Comparison of ENCODE assay signal across 11 mouse cellular contexts in the genomic region with DNA sequence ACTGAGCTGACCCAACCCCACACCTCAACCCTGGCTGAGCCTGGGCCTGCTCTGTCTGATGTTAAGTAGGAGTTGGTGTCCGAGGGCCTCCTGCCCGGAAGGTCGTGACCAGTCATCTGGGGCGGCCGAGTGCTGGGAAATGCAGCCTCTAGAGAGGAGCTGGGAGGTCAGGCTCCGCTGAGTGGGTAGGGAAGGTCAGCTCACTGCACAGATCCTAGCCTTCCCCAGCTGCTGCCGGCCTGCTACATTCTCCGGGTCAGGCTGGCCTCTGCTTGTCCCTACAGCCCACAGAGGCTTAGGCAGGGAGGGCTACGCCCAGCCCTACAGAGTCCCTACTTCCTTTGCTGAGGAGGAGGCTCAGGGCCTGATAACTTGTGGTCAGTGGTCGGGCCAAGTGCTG. TPM values are rescaled to one million over a fixed set of nuclear protein-coding genes. Genes with fewer than 3 reads are reported as not detected.
DNase-seq lines count a peak whose midpoint lies in the region; ATAC-seq lines count a peak whose summit lies in the region.
"Had no signal": no experiment of that assay in that cellular context is flagged by ENCODE, and none has a peak within 500 bp of the region (broad histone marks: within the 10 kb centered on the region; RNA-seq: fewer than 3 reads in every experiment).

No protein-coding gene starts in this region.

- H3K4me2 ChIP-seq in lung, embryonic 16.5 days (ENCODE audit: low read depth, low read length), result no peak overlapping the region
- no peak overlapping the region for H3K4me2 ChIP-seq in kidney, embryonic 16.5 days (replicated peaks; ENCODE audit: low read depth, low read length)
- no peak overlapping the region for H3K4me2 ChIP-seq in stomach, embryonic 16.5 days (ENCODE audit: low read depth, low read length)

- WGBS in heart, embryonic 10.5 days, result 36% methylated on average over 10 of the region's 10 CpGs
- WGBS in lung, embryonic 16.5 days, result 46% methylated on average over 10 of the region's 10 CpGs
- WGBS in kidney, embryonic 16.5 days, result 30% methylated on average over 10 of the region's 10 CpGs
- WGBS in stomach, embryonic 16.5 days, result 51% methylated on average over 10 of the region's 10 CpGs

- H3K27ac ChIP-seq in heart, embryonic 10.5 days, result peak overlapping the region; percentile 90
- peak overlapping the region; percentile 95 for H3K27ac ChIP-seq in lung, embryonic 16.5 days (ENCODE audit: low read length)
- H3K27ac ChIP-seq in kidney, embryonic 16.5 days (ENCODE audit: low read length), result peak overlapping the region; percentile 71
- 0 out of 2 replicates have a peak overlapping the region, but pooled peaks have one; percentile 4 for H3K27ac ChIP-seq in stomach, embryonic 16.5 days (ENCODE audit: low read length)

- H3K4me3 ChIP-seq in heart, embryonic 10.5 days, result no peak overlapping the region
- H3K4me3 ChIP-seq in lung, embryonic 16.5 days (ENCODE audit: low read length), result no peak overlapping the region
- H3K4me3 ChIP-seq in kidney, embryonic 16.5 days (ENCODE audit: low read length), result no peak overlapping the region
- H3K4me3 ChIP-seq in stomach, embryonic 16.5 days (replicated peaks; ENCODE audit: low read length), result no peak overlapping the region

- H3K9me3 ChIP-seq in heart, embryonic 10.5 days, result no peaks in the 10 kb centered on the region
- no peaks in the 10 kb centered on the region for H3K9me3 ChIP-seq in lung, embryonic 16.5 days (ENCODE audit: control insufficient read depth, low read length)
- H3K9me3 ChIP-seq in kidney, embryonic 16.5 days (ENCODE audit: low read length), result no peaks in the 10 kb centered on the region
- no peaks in the 10 kb centered on the region for H3K9me3 ChIP-seq in stomach, embryonic 16.5 days (replicated peaks; ENCODE audit: control insufficient read depth, low read length)

- no peaks in the 10 kb centered on the region for H3K36me3 ChIP-seq in heart, embryonic 10.5 days
- H3K36me3 ChIP-seq in lung, embryonic 16.5 days (ENCODE audit: control insufficient read depth, insufficient read depth, low read length), result no peaks in the 10 kb centered on the region
- no peaks in the 10 kb centered on the region for H3K36me3 ChIP-seq in kidney, embryonic 16.5 days (ENCODE audit: insufficient read depth, low read length)
- H3K36me3 ChIP-seq in stomach, embryonic 16.5 days (ENCODE audit: control insufficient read depth, insufficient read depth, low read length), result no peaks in the 10 kb centered on the region

- peaks cover 61% of the 10 kb centered on the region for H3K4me1 ChIP-seq in heart, embryonic 10.5 days
- H3K4me1 ChIP-seq in lung, embryonic 16.5 days (replicated peaks; ENCODE audit: control insufficient read depth, insufficient read depth, low read length), result peaks cover 44% of the 10 kb centered on the region
- peaks cover 60% of the 10 kb centered on the region for H3K4me1 ChIP-seq in kidney, embryonic 16.5 days (ENCODE audit: insufficient read depth, low read length)
- H3K4me1 ChIP-seq in stomach, embryonic 16.5 days (ENCODE audit: control insufficient read depth, insufficient read depth, low read length), result peaks cover 48% of the 10 kb centered on the region

- ATAC-seq in lung, embryonic 16.5 days (ENCODE audit: low read depth), result no peak
- ATAC-seq in kidney, embryonic 16.5 days (ENCODE audit: low FRiP score, low TSS enrichment), result peak; percentile 47
- no peak for ATAC-seq in stomach, embryonic 16.5 days (ENCODE audit: insufficient read depth, low FRiP score)

- no peaks in the 10 kb centered on the region for H3K27me3 ChIP-seq in heart, embryonic 10.5 days (ENCODE audit: insufficient read depth, poor library complexity, severe bottlenecking)
- no peaks in the 10 kb centered on the region for H3K27me3 ChIP-seq in lung, embryonic 16.5 days (ENCODE audit: control insufficient read depth, insufficient read depth, low read depth, low read length)
- H3K27me3 ChIP-seq in kidney, embryonic 16.5 days (ENCODE audit: insufficient read depth, low read length), result no peaks in the 10 kb centered on the region
- H3K27me3 ChIP-seq in stomach, embryonic 16.5 days (ENCODE audit: control insufficient read depth, insufficient read depth, low read length), result no peaks in the 10 kb centered on the region

- H3K9ac ChIP-seq in lung, embryonic 16.5 days (ENCODE audit: low read length), result peak overlapping the region; percentile 45
- H3K9ac ChIP-seq in kidney, embryonic 16.5 days (replicated peaks; ENCODE audit: low read length), result peak overlapping the region; percentile 0; the same call in 1 of the 2 replicates
- peak overlapping the region; percentile 34; the same call in 1 of the 2 replicates for H3K9ac ChIP-seq in stomach, embryonic 16.5 days (ENCODE audit: low read length)

- DNase-seq in heart, embryonic 10.5 days (ENCODE audit: low spot score), result no peak
- DNase-seq in heart, adult 8-10 months (ENCODE audit: low spot score), result no peak
- no peak for DNase-seq in lung, postnatal 14 days
- DNase-seq in embryo, embryonic 9.5 days (ENCODE audit: extremely low spot score), result no peak
- DNase-seq in adrenal gland, postnatal 14 days, result no peak
- DNase-seq: adrenal gland, adult 2 months; lung, adult 2 months; spleen, adult 18-20 months had no signal

RNA-seq across cellular contexts. Expression of a gene that starts 22.3 kb away (rescaled TPM):
- polyA plus RNA-seq in heart, embryonic 10.5 days (2016; fragmentation: Nextera tagmentation; extraction: Ambion mirVana), result 311 and 315 TPM in 2 replicates
- total RNA-seq in heart, adult 8-10 months (2022), result 100 to 1,000 TPM; 303 to 339 (median 309) TPM
- polyA plus RNA-seq in lung, embryonic 16.5 days (2015; fragmentation: Nextera tagmentation; extraction: Ambion mirVana), result 182 and 185 TPM in 2 replicates
- 275 and 307 TPM in 2 replicates for polyA plus RNA-seq in kidney, embryonic 16.5 days (2015; fragmentation: Nextera tagmentation; extraction: Ambion mirVana)
- 232 and 253 TPM in 2 replicates for polyA plus RNA-seq in stomach, embryonic 16.5 days (2015; fragmentation: Nextera tagmentation; extraction: Ambion mirVana)
- total RNA-seq in adrenal gland, postnatal 14 days (2021), result 430 and 443 TPM in 2 replicates

RNA-seq across cellular contexts. Expression of a gene that starts 50.0 kb away (rescaled TPM):
- polyA plus RNA-seq in heart, embryonic 10.5 days (2016; fragmentation: Nextera tagmentation; extraction: Ambion mirVana), result 1.7 and 2.8 TPM in 2 replicates
- total RNA-seq in heart, adult 8-10 months (2022), result under 1 TPM; 0.27 to 0.53 (median 0.39) TPM
- polyA plus RNA-seq in lung, embryonic 16.5 days (2015; fragmentation: Nextera tagmentation; extraction: Ambion mirVana), result 2.7 and 3.7 TPM in 2 replicates
- polyA plus RNA-seq in kidney, embryonic 16.5 days (2015; fragmentation: Nextera tagmentation; extraction: Ambion mirVana), result 4.9 and 5.2 TPM in 2 replicates
- polyA plus RNA-seq in stomach, embryonic 16.5 days (2015; fragmentation: Nextera tagmentation; extraction: Ambion mirVana), result 2.9 and 3.3 TPM in 2 replicates
- 3.3 and 4.4 TPM in 2 replicates for total RNA-seq in adrenal gland, postnatal 14 days (2021)

Comparison
In these comparisons a context has a peak if more than half of its experiments do, and no peak if none do; other contexts are left out.
1. H3K27ac ChIP-seq: peak in every context shown above with its lines; median percentile 95 in lung, embryonic 16.5 days; 90 in heart, embryonic 10.5 days; 71 in kidney, embryonic 16.5 days; 4 in stomach, embryonic 16.5 days.